Mouse (Mus musculus): ENCODE results near the gene Igsf9b. TPM values are rescaled to one million over a fixed set of nuclear protein-coding genes. Genes with fewer than 3 reads are reported as not detected.

The Igsf9b gene
- total and polyA plus RNA-seq, 3 experiments = 1.8 to 12.4 (median 5.2) TPM

GRCm38 (mm10) chr9:27308561-27308960 is 9.6 kb downstream of the Igsf9b start (continued):
- TF ChIP-seq ZC3H11A (IDR thresholded peaks at IDR 0.05; ENCODE audit: low read depth, low read length) (no peak), MYC (IDR thresholded peaks at IDR 0.05; ENCODE audit: low read depth, low read length) (no peak), USF2 (conservative IDR thresholded peaks at IDR 0.05; ENCODE audit: low read depth, low read length) (no peak), HCFC1 (IDR thresholded peaks at IDR 0.05; ENCODE audit: low read depth, low read length) (peak; percentile 13; the same call in 1 of the 2 replicates), ZNF384 (IDR thresholded peaks at IDR 0.05; ENCODE audit: low read depth, low read length) (no peak), TBP (conservative IDR thresholded peaks at IDR 0.05; ENCODE audit: low read depth, low read length) (no peak), PAX5 (IDR thresholded peaks at IDR 0.05; ENCODE audit: low read length) (no peak), POLR2A (IDR thresholded peaks at IDR 0.05; ENCODE audit: low read depth, low read length) (no peak), MAFK (IDR thresholded peaks at IDR 0.05; ENCODE audit: insufficient replicate concordance, low read length) (no peak), UBTF (IDR thresholded peaks at IDR 0.05; ENCODE audit: low read depth, low read length) (0 out of 2 replicates have a peak, but pooled peaks have one; percentile 37), E2F4 (IDR thresholded peaks at IDR 0.05; ENCODE audit: insufficient replicate concordance, low read depth, low read length) (no peak), ZKSCAN1 (IDR thresholded peaks at IDR 0.05; ENCODE audit: borderline replicate concordance, low read depth, low read length) (no peak), JUND (conservative IDR thresholded peaks at IDR 0.05; ENCODE audit: low read depth, low read length) (no peak), BHLHE40 (IDR thresholded peaks at IDR 0.05; ENCODE audit: low read depth, low read length) (peak; percentile 61), KAT2A (IDR thresholded peaks at IDR 0.05; ENCODE audit: insufficient replicate concordance, low read length) (0 out of 2 replicates have a peak, but pooled peaks have one; percentile 35), SMC3 (IDR thresholded peaks at IDR 0.05; ENCODE audit: low read depth, low read length) (peak; percentile 21), NRF1 (IDR thresholded peaks at IDR 0.05; ENCODE audit: low read depth, low read length) (no peak), EP300 (IDR thresholded peaks at IDR 0.05; ENCODE audit: low read length) (peak; percentile 59; the same call in 1 of the 2 replicates)

GRCm38 (mm10) chr9:27310005-27310404 is 11.0 kb downstream of the Igsf9b start:
- Histone ChIP-seq H3K36me3 (replicated peaks in 1 of 2; ENCODE audit: control insufficient read depth in 1 of 2, insufficient read depth in 1 of 2, low read length in 1 of 2) (peaks cover 20 to 43% of the 10 kb centered on the region in 2 experiments), H3K4me3 (replicated peaks in 1 of 3; ENCODE audit: low read depth in 2 of 3, low read length in 2 of 3, poor library complexity in 1 of 3) (peak overlapping the region in 2 of 3 experiments; percentile 27 to 41), H3K9me3 (replicated peaks; ENCODE audit: low read length) (no peaks in the 10 kb centered on the region), H3K4me1 (ENCODE audit: control insufficient read depth in 1 of 2, insufficient read depth in 2 of 2) (peaks cover 49 to 92% of the 10 kb centered on the region in 2 experiments), H3K4me2 (ENCODE audit: insufficient read depth, low read depth, poor library complexity, severe bottlenecking) (peak overlapping the region; percentile 62; the same call in 1 of the 2 replicates), H3K27me3 (replicated peaks) (no peaks in the 10 kb centered on the region), H3K27ac (ENCODE audit: insufficient read depth, low read depth) (peak overlapping the region; percentile 84; the same call in 1 of the 2 replicates), H3K79me2 (replicated peaks; ENCODE audit: control insufficient read depth, extremely low read depth, insufficient read depth, poor library complexity, severe bottlenecking) (peaks cover 21% of the 10 kb centered on the region), H3K9ac (ENCODE audit: insufficient read depth, low read depth) (peak overlapping the region; percentile 2; the same call in 1 of the 2 replicates)
- DNase-seq (ENCODE audit: extremely low read depth) = no peak
- TF ChIP-seq JUND (conservative IDR thresholded peaks at IDR 0.05; ENCODE audit: low read depth, low read length) (no peak), POLR2A (IDR thresholded peaks at IDR 0.05; ENCODE audit: low read depth, low read length) (no peak), TBP (conservative IDR thresholded peaks at IDR 0.05; ENCODE audit: low read depth, low read length) (no peak), ZC3H11A (IDR thresholded peaks at IDR 0.05; ENCODE audit: low read depth, low read length) (no peak), RAD21 (IDR thresholded peaks at IDR 0.05; ENCODE audit: low read depth, low read length) (no peak), HCFC1 (IDR thresholded peaks at IDR 0.05; ENCODE audit: low read depth, low read length) (no peak), PAX5 (IDR thresholded peaks at IDR 0.05; ENCODE audit: low read length) (no peak), NRF1 (IDR thresholded peaks at IDR 0.05; ENCODE audit: low read depth, low read length) (no peak), MEF2A (IDR thresholded peaks at IDR 0.05; ENCODE audit: borderline replicate concordance, low read depth, low read length) (no peak), ETS1 (conservative IDR thresholded peaks at IDR 0.05; ENCODE audit: low read depth, low read length) (no peak), KAT2A (IDR thresholded peaks at IDR 0.05; ENCODE audit: insufficient replicate concordance, low read length) (no peak), GABPA (IDR thresholded peaks at IDR 0.05; ENCODE audit: insufficient replicate concordance, low read depth, low read length) (no peak), UBTF (IDR thresholded peaks at IDR 0.05; ENCODE audit: low read depth, low read length) (no peak), MXI1 (IDR thresholded peaks at IDR 0.05; ENCODE audit: low read depth, low read length) (no peak), ZMIZ1 (IDR thresholded peaks at IDR 0.05; ENCODE audit: low read depth, low read length) (no peak), BHLHE40 (IDR thresholded peaks at IDR 0.05; ENCODE audit: low read depth, low read length) (no peak), E2F4 (IDR thresholded peaks at IDR 0.05; ENCODE audit: insufficient replicate concordance, low read depth, low read length) (no peak), MYC (IDR thresholded peaks at IDR 0.05; ENCODE audit: low read depth, low read length) (no peak), ZNF384 (IDR thresholded peaks at IDR 0.05; ENCODE audit: low read depth, low read length) (no peak), USF2 (conservative IDR thresholded peaks at IDR 0.05; ENCODE audit: low read depth, low read length) (no peak)
- in situ Hi-C loops (cut with MboI; ENCODE audit: low pct_ligation_motif_present, low pct_unique_long_range_greater_than_20kb, low sequenced_read_pairs) = no loop called here
- dilution Hi-C loops (cut with MboI; ENCODE audit: extremely low pct_ligation_motif_present, extremely low pct_unique_long_range_greater_than_20kb, low sequenced_read_pairs) = no loop called here

All from CH12.LX (cell line).